Mouse (Mus musculus) midbrain, embryonic 10.5 days (tissue): Measurements from ENCODE around the gene Scn4a. TPM values are rescaled to one million over a fixed set of nuclear protein-coding genes. Genes with fewer than 3 reads are reported as not detected.
"Not testable (repeated sequence)": the region's sequence is repeated elsewhere in the genome, so short reads cannot be mapped to it uniquely, and the experiment has no call there.

Experiments
- DNase-seq: peaks from one replicate; pipeline ENCODE4 v3.0.0-alpha.2; 2017; ENCODE audit warnings: low spot score
- H3K27ac ChIP-seq: fragments of 300-500 bp; sonication (generic); replicated peaks from 2 replicates; pipeline ENCODE4 v1.5.1; 2016; ENCODE audit warnings: mild to moderate bottlenecking
- H3K27me3 ChIP-seq: fragments of 300-500 bp; sonication (generic); 2 replicates; pipeline ENCODE4 v1.6.1; 2016; ENCODE audit warnings: low read depth, mild to moderate bottlenecking; ENCODE audit not compliant: poor library complexity, severe bottlenecking
- H3K36me3 ChIP-seq: fragments of 300-500 bp; sonication (generic); 2 replicates; pipeline ENCODE4 v1.6.1; 2016; ENCODE audit warnings: mild to moderate bottlenecking, moderate library complexity
- H3K4me1 ChIP-seq: fragments of 300-500 bp; sonication (generic); 2 replicates; pipeline ENCODE4 v1.6.1; 2016
- H3K4me3 ChIP-seq: fragments of 300-500 bp; sonication (generic); 2 replicates; pipeline ENCODE4 v1.5.1; 2016; ENCODE audit warnings: mild to moderate bottlenecking, moderate library complexity
- H3K9me3 ChIP-seq: fragments of 300-500 bp; sonication (generic); replicated peaks from 2 replicates; pipeline ENCODE4 v1.6.1; 2016; ENCODE audit warnings: mild to moderate bottlenecking
- WGBS: fragments of 180-500 bp; shearing (Covaris S2); methylation state at CpG from one replicate; pipeline ENCODE4 v1.1.7; 2016; 5-methylcytosine and 5-hydroxymethylcytosine counted together
- polyA plus RNA-seq: library from polyadenylated mRNA; unstranded; fragments of >200 nt; fragmentation: Nextera tagmentation; extraction: Ambion mirVana; gene quantifications from 2 replicates; pipeline ENCODE4 v1.2.1, GENCODE M21; 2016

The Scn4a gene
- polyA plus RNA-seq, 1 experiment from 2014 or later, result 0.10 TPM

GRCm38 (mm10) chr11:106351253-106351652 is 1.8 kb downstream of the Scn4a start:
- Histone ChIP-seq H3K36me3 (no peaks in the 10 kb centered on the region), H3K27me3 (peaks cover 6% of the 10 kb centered on the region; the same call in 1 of the 2 replicates), H3K4me3 (no peak overlapping the region), H3K9me3 (no peaks in the 10 kb centered on the region), H3K27ac (0 out of 2 replicates have a peak overlapping the region, but pooled peaks have one; percentile 49), H3K4me1 (peaks cover 9% of the 10 kb centered on the region)
- DNase-seq, result no peak
- WGBS, result 78% methylated on average over 3 of the region's 3 CpGs

DNA sequence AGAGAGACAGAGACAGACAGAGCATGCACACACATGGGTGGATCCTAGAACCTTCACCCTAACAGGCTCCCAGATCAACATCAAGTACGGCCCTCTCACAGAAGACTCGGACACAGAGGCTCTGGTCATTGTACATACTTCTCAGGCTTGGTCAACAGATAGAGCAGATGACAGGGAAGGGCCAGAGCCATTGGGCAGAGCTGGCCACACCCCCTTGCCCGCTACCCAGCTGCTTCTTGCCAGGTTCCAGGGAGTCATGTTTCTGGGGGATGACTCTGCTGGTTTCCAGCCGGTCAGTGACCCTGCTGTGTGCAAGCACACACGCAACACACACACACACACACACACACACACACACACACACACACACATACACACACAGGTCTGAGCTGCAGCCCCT is 2.2 kb downstream of the Scn4a start:
- Histone ChIP-seq H3K27me3 (peaks cover 6% of the 10 kb centered on the region; the same call in 1 of the 2 replicates), H3K9me3 (no peaks in the 10 kb centered on the region), H3K36me3 (no peaks in the 10 kb centered on the region), H3K27ac (no peak overlapping the region), H3K4me1 (peaks cover 9% of the 10 kb centered on the region), H3K4me3 (no peak overlapping the region)
- WGBS, result 57% methylated on average over 5 of the region's 5 CpGs
- no peak for DNase-seq

- no peaks in the 10 kb centered on the region for H3K36me3 ChIP-seq
- no peak for DNase-seq
- WGBS, result 84% methylated on average over 6 of the region's 6 CpGs
- peaks cover 20% of the 10 kb centered on the region for H3K4me1 ChIP-seq
- H3K9me3 ChIP-seq, result no peaks in the 10 kb centered on the region
- H3K27ac ChIP-seq, result no peak overlapping the region
- H3K4me3 ChIP-seq, result no peak overlapping the region
- H3K27me3 ChIP-seq, result peaks cover 6% of the 10 kb centered on the region; the same call in 1 of the 2 replicates
These were observed 3.3 kb downstream of the Scn4a start for GRCm38 (mm10) chr11:106349772-106350171.

DNA sequence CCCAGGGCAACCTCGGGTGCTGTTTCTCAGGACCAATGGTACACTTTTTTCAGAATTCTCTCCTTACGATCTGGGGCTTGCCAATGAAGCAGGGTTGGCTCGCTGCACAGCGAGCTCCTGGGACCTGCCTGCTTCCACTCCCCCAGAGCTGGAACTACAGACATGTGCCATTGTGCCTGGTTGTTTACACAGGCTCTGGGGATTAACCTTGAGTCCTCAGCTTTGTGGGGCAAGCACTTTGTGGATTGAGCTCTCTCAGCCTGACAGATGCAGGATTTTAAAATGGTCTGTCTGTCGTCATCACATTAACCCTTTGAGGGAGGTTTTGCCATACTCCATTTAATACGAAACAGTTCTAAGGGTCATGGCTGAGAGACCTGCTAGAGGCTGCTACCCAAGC is 8.2 kb downstream of the Scn4a start:
- Histone ChIP-seq H3K27me3 (peaks cover 6% of the 10 kb centered on the region; the same call in 1 of the 2 replicates), H3K27ac (peak overlapping the region; percentile 64), H3K4me3 (no peak overlapping the region), H3K4me1 (peaks cover 37% of the 10 kb centered on the region), H3K36me3 (no peaks in the 10 kb centered on the region), H3K9me3 (no peaks in the 10 kb centered on the region)
- DNase-seq, result peak; percentile 33
- WGBS, result 50% methylated on average over 6 of the region's 6 CpGs

- WGBS, result 84% methylated on average over 9 of the region's 9 CpGs
- Histone ChIP-seq H3K27me3 (no peaks in the 10 kb centered on the region), H3K9me3 (no peaks in the 10 kb centered on the region), H3K27ac (no peak overlapping the region), H3K4me1 (peaks cover 52% of the 10 kb centered on the region), H3K36me3 (no peaks in the 10 kb centered on the region), H3K4me3 (no peak overlapping the region)
- no peak for DNase-seq
These were observed 12.0 kb downstream of the Scn4a start for GRCm38 (mm10) chr11:106340990-106341520.

DNA sequence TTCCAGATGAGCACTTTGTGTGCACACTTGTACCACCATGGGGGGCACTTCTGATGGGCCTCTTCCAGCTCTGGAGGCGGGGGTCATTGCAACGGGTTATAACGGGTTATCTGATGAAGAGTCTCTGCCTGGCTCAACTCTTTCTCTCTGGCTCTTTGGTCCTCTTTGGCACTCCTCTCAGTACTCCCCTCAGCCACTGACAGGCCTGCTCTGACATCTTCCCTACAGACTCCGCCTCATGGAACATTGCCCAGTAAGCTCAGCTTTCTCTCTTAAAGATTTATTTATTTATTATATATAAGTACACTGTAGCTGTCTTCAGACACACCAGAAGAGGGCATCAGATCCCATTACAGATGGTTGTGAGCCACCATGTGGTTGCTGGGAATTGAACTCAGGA is 13.8 kb downstream of the Scn4a start:
- not testable (repeated sequence) for H3K27me3 ChIP-seq, H3K36me3 ChIP-seq, H3K4me3 ChIP-seq, H3K9me3 ChIP-seq, H3K27ac ChIP-seq, DNase-seq
- WGBS, result 90% methylated on average over 4 of the region's 4 CpGs
- peaks cover 38% of the 10 kb centered on the region for H3K4me1 ChIP-seq

DNA sequence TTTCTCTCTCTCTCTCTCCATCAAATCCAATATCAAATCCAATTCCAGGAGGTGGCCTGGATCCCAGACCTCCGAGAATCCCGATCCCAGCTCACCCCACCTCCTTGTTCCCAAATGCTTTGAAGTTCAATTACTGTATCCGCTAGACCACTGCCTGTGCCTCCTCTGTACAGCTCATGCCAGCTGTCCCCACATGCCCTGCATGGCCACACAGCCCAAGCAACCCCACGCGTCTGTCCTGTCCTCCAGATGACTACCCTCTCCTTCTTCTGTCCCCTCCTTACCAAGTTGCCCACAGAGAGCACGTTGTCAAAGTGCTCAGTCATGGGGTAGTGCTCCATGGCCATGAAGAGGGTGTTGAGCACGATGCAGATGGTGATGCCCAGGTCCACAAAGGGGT is 14.2 kb downstream of the Scn4a start:
- no peaks in the 10 kb centered on the region for H3K9me3 ChIP-seq
- peaks cover 38% of the 10 kb centered on the region for H3K4me1 ChIP-seq
- 83% methylated on average over 7 of the region's 7 CpGs for WGBS
- no peak for DNase-seq
- H3K27me3 ChIP-seq, result no peaks in the 10 kb centered on the region
- no peak overlapping the region for H3K4me3 ChIP-seq
- peak overlapping the region; percentile 56; the same call in 1 of the 2 replicates for H3K27ac ChIP-seq
- H3K36me3 ChIP-seq, result no peaks in the 10 kb centered on the region

- no peaks in the 10 kb centered on the region for H3K27me3 ChIP-seq
- no peak overlapping the region for H3K4me3 ChIP-seq
- no peaks in the 10 kb centered on the region for H3K36me3 ChIP-seq
- peaks cover 34% of the 10 kb centered on the region for H3K4me1 ChIP-seq
- 78% methylated on average over 5 of the region's 5 CpGs for WGBS
- peak overlapping the region; percentile 56; the same call in 1 of the 2 replicates for H3K27ac ChIP-seq
- no peaks in the 10 kb centered on the region for H3K9me3 ChIP-seq
- no peak for DNase-seq
These were observed 15.1 kb downstream of the Scn4a start for GRCm38 (mm10) chr11:106338029-106338428.

DNA sequence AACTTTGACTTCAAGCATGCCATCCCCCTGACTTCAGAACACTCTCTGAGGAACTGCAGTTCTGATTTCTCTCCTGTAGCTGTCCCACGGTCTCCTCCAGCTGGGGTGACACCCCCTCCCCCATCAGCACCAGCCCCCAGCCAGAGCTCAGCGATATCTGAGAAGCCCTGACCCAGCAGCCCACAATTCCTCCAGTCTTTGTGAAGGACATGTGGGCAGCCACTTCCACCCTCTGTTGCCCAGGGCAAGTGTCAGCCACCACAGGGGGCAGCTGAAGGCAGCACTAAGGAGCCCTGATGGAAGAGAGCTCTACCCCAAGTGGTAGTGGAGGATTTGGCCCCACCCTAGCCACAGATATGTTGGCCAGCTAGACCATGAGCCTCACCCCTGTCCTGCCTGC is 19.0 kb downstream of the Scn4a start:
- 23% methylated on average over 2 of the region's 2 CpGs for WGBS
- H3K4me1 ChIP-seq, result peaks cover 23% of the 10 kb centered on the region
- no peaks in the 10 kb centered on the region for H3K9me3 ChIP-seq
- H3K4me3 ChIP-seq, result no peak overlapping the region
- no peaks in the 10 kb centered on the region for H3K27me3 ChIP-seq
- DNase-seq, result no peak
- H3K27ac ChIP-seq, result no peak overlapping the region
- H3K36me3 ChIP-seq, result no peaks in the 10 kb centered on the region

- Histone ChIP-seq H3K9me3 (no peaks in the 10 kb centered on the region), H3K27me3 (no peaks in the 10 kb centered on the region), H3K36me3 (no peaks in the 10 kb centered on the region), H3K4me3 (no peak overlapping the region), H3K4me1 (peaks cover 16% of the 10 kb centered on the region), H3K27ac (no peak overlapping the region; the same call in 1 of the 2 replicates)
- 66% methylated on average over 4 of the region's 4 CpGs for WGBS
- DNase-seq, result no peak
These were observed 20.6 kb downstream of the Scn4a start for GRCm38 (mm10) chr11:106332458-106332857.

DNA sequence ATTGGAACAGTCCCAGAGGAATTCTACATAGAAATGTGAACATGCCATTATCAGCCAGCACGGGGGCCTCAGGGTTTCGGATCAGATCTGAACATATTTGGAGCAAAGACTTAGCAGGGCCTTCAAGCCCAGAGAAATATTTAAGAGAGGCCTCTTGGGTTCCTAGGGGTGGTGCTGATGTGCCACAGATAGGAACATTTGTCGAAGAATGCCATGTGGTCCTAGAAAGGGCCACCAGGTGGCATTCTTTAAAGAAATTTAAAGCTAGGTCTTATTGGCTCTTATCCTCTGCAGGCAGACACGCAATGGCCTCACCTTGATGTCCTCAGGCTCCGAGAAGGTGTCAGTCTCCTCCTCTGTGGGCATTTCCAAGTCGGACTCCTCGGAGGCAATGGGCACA is 23.4 kb downstream of the Scn4a start:
- peaks cover 35% of the 10 kb centered on the region for H3K4me1 ChIP-seq
- no peak overlapping the region for H3K4me3 ChIP-seq
- WGBS, result 75% methylated on average over 7 of the region's 7 CpGs
- DNase-seq, result no peak
- H3K27me3 ChIP-seq, result no peaks in the 10 kb centered on the region
- H3K36me3 ChIP-seq, result no peaks in the 10 kb centered on the region
- H3K27ac ChIP-seq, result no peak overlapping the region
- H3K9me3 ChIP-seq, result no peaks in the 10 kb centered on the region

DNA sequence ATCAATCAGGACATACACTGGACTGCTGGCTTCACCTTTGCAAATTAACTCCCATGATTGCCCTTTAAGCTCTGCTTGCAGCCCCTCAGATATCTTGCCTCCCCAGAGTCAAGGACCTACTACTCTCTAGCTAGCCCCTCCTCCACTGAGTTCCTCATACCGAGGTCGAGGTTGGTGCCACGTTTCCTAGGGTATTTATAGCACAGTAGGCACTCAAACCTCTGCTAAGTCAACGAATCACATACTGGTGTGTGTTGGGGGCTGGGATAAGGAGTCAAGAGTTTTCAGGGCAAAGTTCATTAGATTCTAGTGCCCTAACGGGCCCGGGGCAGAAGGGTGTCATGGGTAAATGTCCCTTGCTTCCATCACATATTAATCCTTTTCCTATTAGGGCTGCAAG is 24.0 kb downstream of the Scn4a start:
- Histone ChIP-seq H3K36me3 (no peaks in the 10 kb centered on the region), H3K27ac (no peak overlapping the region), H3K27me3 (no peaks in the 10 kb centered on the region), H3K4me1 (peaks cover 38% of the 10 kb centered on the region), H3K9me3 (no peaks in the 10 kb centered on the region), H3K4me3 (no peak overlapping the region)
- 82% methylated on average over 6 of the region's 6 CpGs for WGBS
- no peak for DNase-seq

- Histone ChIP-seq H3K4me3 (no peak overlapping the region), H3K27me3 (no peaks in the 10 kb centered on the region), H3K4me1 (peaks cover 36% of the 10 kb centered on the region), H3K9me3 (no peaks in the 10 kb centered on the region), H3K36me3 (no peaks in the 10 kb centered on the region), H3K27ac (no peak overlapping the region; the same call in 1 of the 2 replicates)
- 69% methylated on average over 5 of the region's 5 CpGs for WGBS
- no peak for DNase-seq
These were observed 24.6 kb downstream of the Scn4a start for GRCm38 (mm10) chr11:106328521-106328920.

GRCm38 (mm10) chr11:106326475-106326874 is 26.6 kb downstream of the Scn4a start:
- 88% methylated on average over 8 of the region's 8 CpGs for WGBS
- no peaks in the 10 kb centered on the region for H3K27me3 ChIP-seq
- H3K27ac ChIP-seq, result no peak overlapping the region
- H3K4me3 ChIP-seq, result no peak overlapping the region
- H3K36me3 ChIP-seq, result no peaks in the 10 kb centered on the region
- no peak for DNase-seq
- H3K4me1 ChIP-seq, result peaks cover 32% of the 10 kb centered on the region
- H3K9me3 ChIP-seq, result no peaks in the 10 kb centered on the region
